Mouse (Mus musculus) heart, embryonic 16.5 days (tissue): ENCODE data around the gene Slc41a1. TPM values are rescaled to one million over a fixed set of nuclear protein-coding genes. Genes with fewer than 3 reads are reported as not detected.
A peak's percentile ranks its signal among the peaks of the same experiment; 100 is the strongest.

Source experiments
- ATAC-seq: fragments of 200-750 bp; cut with Nextera tagmentation; replicated peaks from 2 replicates; pipeline ENCODE4 v1.8.0; 2017; ENCODE audit warnings: moderate number of reproducible peaks; ENCODE audit not compliant: insufficient read depth, low FRiP score; ENCODE audit errors: extremely low read depth
- H3K27ac ChIP-seq: fragments of 300-500 bp; sonication (generic); 2 replicates; pipeline ENCODE4 v1.5.1; 2014; ENCODE audit warnings: mild to moderate bottlenecking, low read length, control low read depth, moderate library complexity
- H3K27me3 ChIP-seq: fragments of 300-500 bp; sonication (generic); 2 replicates; pipeline ENCODE4 v1.6.1; 2014; ENCODE audit warnings: low read length, mixed read lengths; ENCODE audit not compliant: control insufficient read depth, insufficient read depth
- H3K36me3 ChIP-seq: fragments of 300-500 bp; sonication (generic); 2 replicates; pipeline ENCODE4 v1.6.1; 2014; ENCODE audit not compliant: control insufficient read depth, insufficient read depth
- H3K4me1 ChIP-seq: fragments of 300-500 bp; sonication (generic); 2 replicates; pipeline ENCODE4 v1.6.1; 2014; ENCODE audit warnings: low read length, mixed read lengths; ENCODE audit not compliant: control insufficient read depth, insufficient read depth
- H3K4me2 ChIP-seq: fragments of 300-500 bp; sonication (generic); 2 replicates; pipeline ENCODE4 v1.6.1; 2014; ENCODE audit warnings: low read depth, mild to moderate bottlenecking, control low read depth, low read length
- H3K4me3 ChIP-seq: fragments of 300-500 bp; sonication (generic); 2 replicates; pipeline ENCODE4 v1.5.1; 2014; ENCODE audit warnings: mild to moderate bottlenecking, control low read depth, low read length
- H3K9ac ChIP-seq: fragments of 300-500 bp; sonication (generic); 2 replicates; pipeline ENCODE4 v1.6.1; 2014; ENCODE audit warnings: low read length, control low read depth
- H3K9me3 ChIP-seq: fragments of 300-500 bp; sonication (generic); replicated peaks from 2 replicates; pipeline ENCODE4 v1.6.1; 2016; ENCODE audit warnings: low read length; ENCODE audit not compliant: control insufficient read depth
- WGBS: fragments of 180-500 bp; shearing (Covaris S2); extraction: QIAGEN DNeasy Blood & Tissue Kit; methylation state at CpG from one replicate; pipeline ENCODE4 v1.1.7; 2014; 5-methylcytosine and 5-hydroxymethylcytosine counted together
- polyA plus RNA-seq: library from polyadenylated mRNA; unstranded; fragments of >200 nt; fragmentation: Nextera tagmentation; extraction: Ambion mirVana; gene quantifications from 2 replicates; pipeline ENCODE4 v1.2.1, GENCODE M21; 2015

The Slc41a1 gene
- polyA plus RNA-seq, 1 experiment from 2014 or later, result 10.3 TPM

DNA sequence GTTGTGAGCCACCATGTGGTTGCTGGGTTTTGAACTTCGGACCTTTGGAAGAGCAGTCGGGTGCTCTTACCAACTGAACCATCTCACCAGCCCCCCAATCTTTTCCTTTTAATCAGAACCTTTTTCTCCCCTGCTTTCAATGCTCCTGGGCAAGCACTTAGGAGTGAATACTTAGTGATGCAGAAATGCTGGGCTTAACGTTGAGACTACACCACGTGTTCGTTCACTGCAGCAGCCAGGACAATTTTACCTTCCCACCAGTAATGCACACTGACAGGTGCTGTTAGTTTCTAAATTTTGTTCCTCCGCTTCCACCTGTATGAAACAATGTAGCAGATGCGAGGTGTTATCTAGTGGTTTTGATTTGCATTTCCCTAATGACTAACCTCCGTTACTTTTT is 5.0 kb upstream of the Slc41a1 start:
- H3K4me2 ChIP-seq, result no peak overlapping the region
- H3K27me3 ChIP-seq, result no peaks in the 10 kb centered on the region
- ATAC-seq, result no peak
- no peak overlapping the region for H3K4me3 ChIP-seq
- no peaks in the 10 kb centered on the region for H3K36me3 ChIP-seq
- H3K4me1 ChIP-seq, result no peaks in the 10 kb centered on the region
- WGBS, result 77% methylated on average over 8 of the region's 8 CpGs
- H3K9me3 ChIP-seq, result peaks cover 3% of the 10 kb centered on the region
- H3K9ac ChIP-seq, result no peak overlapping the region
- H3K27ac ChIP-seq, result no peak overlapping the region

- no peak for ATAC-seq
- H3K4me2 ChIP-seq, result no peak overlapping the region
- H3K27ac ChIP-seq, result no peak overlapping the region
- no peaks in the 10 kb centered on the region for H3K27me3 ChIP-seq
- no peaks in the 10 kb centered on the region for H3K36me3 ChIP-seq
- H3K9ac ChIP-seq, result no peak overlapping the region
- H3K4me3 ChIP-seq, result no peak overlapping the region
- H3K4me1 ChIP-seq, result no peaks in the 10 kb centered on the region
- peaks cover 3% of the 10 kb centered on the region for H3K9me3 ChIP-seq
- WGBS, result 93% methylated on average over 1 of the region's 1 CpGs
These were observed 4.3 kb upstream of the Slc41a1 start for GRCm38 (mm10) chr1:131822856-131823492.

DNA sequence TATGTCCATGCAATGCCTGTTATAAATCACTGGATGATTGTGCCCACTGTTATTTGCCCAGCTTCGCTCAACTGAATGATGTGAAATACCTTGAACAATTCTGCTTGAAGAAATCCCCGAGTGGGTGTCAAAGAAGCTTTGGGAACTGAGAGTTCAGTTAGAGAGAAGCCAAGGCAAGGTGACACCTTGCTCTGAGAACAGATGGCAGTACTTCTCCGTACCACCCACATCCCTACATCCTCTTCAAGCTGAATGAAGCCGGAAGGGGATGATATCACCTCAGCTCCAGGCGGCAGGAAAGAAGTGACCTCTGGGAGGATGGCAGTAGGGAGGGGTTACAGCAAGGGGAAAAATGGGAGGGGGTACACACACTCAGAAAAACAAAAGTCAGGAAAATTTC is 3.7 kb upstream of the Slc41a1 start:
- WGBS, result 36% methylated on average over 5 of the region's 5 CpGs
- Histone ChIP-seq H3K4me1 (no peaks in the 10 kb centered on the region), H3K4me3 (no peak overlapping the region), H3K36me3 (no peaks in the 10 kb centered on the region), H3K27me3 (no peaks in the 10 kb centered on the region), H3K27ac (no peak overlapping the region), H3K9me3 (peaks cover 3% of the 10 kb centered on the region), H3K9ac (no peak overlapping the region), H3K4me2 (no peak overlapping the region)
- no peak for ATAC-seq

- Histone ChIP-seq H3K4me1 (peaks cover 10% of the 10 kb centered on the region), H3K9ac (no peak overlapping the region), H3K4me2 (no peak overlapping the region), H3K4me3 (no peak overlapping the region), H3K27me3 (no peaks in the 10 kb centered on the region), H3K9me3 (no peaks in the 10 kb centered on the region), H3K27ac (no peak overlapping the region), H3K36me3 (no peaks in the 10 kb centered on the region)
- no peak for ATAC-seq
- 85% methylated on average over 11 of the region's 11 CpGs for WGBS
These were observed 2.6 kb upstream of the Slc41a1 start for GRCm38 (mm10) chr1:131824528-131825181.

DNA sequence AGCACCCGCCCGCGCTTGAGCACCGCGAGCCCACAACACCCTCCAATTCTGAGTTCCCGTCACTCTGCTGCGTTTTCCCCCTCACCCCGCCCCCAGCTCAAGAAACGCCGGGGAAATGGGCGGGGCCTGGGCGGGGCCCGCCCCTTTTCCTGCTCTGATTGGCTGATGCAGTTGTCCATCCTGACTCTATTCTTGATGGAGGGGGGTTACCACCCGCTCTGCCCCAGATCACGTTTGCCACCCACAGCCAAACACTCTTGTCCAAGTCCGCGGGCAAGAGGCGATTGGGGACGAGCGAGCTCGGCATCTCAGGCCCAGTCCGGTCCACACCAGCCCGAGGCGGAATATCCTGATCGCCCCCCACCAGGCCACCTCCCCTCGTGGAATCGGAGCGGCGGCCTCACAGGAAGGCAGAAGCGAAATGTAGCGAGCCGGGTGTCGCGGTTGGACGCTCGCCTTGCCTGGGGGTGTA is 530 bp downstream of the Slc41a1 start:
- Histone ChIP-seq H3K4me3 (peak overlapping the region; percentile 83), H3K4me2 (peak overlapping the region; percentile 91), H3K9me3 (no peaks in the 10 kb centered on the region), H3K9ac (peak overlapping the region; percentile 90), H3K4me1 (peaks cover 10% of the 10 kb centered on the region), H3K27ac (peak overlapping the region; percentile 82), H3K36me3 (peaks cover 2% of the 10 kb centered on the region; the same call in 1 of the 2 replicates), H3K27me3 (no peaks in the 10 kb centered on the region)
- ATAC-seq, result peak; percentile 95
- WGBS, result under 1% methylated on average over 36 of the region's 36 CpGs

DNA sequence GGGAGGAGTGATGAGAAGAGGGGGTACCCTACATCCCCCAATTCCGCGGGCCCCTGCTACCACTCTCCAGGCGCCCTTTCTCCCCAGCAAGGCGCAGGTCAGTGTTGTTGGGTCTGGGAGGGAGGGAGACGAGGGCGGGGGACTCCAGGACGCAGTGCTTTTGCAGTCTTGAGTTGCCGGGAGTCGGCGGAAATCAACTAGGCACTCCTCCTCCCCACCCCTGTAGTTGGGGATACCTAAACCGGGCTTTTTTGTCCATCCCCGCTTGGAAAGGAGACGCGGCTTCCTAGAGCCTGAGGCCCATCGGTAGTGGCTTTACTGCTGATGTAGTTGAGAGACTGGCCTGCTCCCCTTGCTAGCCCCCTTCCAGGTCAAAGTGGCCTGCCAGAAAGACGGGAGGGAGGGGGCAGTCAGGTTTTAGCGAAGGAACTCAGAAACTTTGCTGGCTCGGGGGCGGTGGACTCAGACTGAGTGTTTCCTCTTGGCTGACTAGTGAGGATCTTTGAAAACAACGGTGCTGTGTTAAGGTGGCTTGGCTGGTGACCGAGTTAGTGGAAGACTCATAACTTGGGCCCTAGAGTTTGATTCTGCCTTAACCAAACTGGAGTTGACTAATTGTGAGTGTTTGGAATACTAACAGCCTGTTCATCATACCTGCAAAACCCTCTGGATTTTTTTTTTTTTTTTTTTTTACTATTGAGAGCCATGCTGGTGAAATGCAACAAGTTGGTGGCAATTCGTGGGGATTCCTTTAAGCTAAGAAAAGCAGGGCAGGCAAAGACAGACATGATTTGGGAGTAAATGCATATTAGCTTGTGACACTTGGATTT is 1.2 kb downstream of the Slc41a1 start:
- no peaks in the 10 kb centered on the region for H3K9me3 ChIP-seq
- 2% methylated on average over 21 of the region's 22 CpGs for WGBS
- H3K9ac ChIP-seq, result peak overlapping the region; percentile 90
- H3K36me3 ChIP-seq, result peaks cover 2% of the 10 kb centered on the region; the same call in 1 of the 2 replicates
- peak overlapping the region; percentile 83 for H3K4me3 ChIP-seq
- ATAC-seq, result peak; percentile 70
- H3K27me3 ChIP-seq, result no peaks in the 10 kb centered on the region
- peak overlapping the region; percentile 82 for H3K27ac ChIP-seq
- peak overlapping the region; percentile 91 for H3K4me2 ChIP-seq
- peaks cover 10% of the 10 kb centered on the region for H3K4me1 ChIP-seq

- Histone ChIP-seq H3K4me2 (peak overlapping the region; percentile 91), H3K27ac (no peak overlapping the region), H3K36me3 (peaks cover 2% of the 10 kb centered on the region; the same call in 1 of the 2 replicates), H3K4me1 (peaks cover 10% of the 10 kb centered on the region), H3K4me3 (peak overlapping the region; percentile 83), H3K27me3 (no peaks in the 10 kb centered on the region), H3K9me3 (no peaks in the 10 kb centered on the region), H3K9ac (peak overlapping the region; percentile 90)
- no peak for ATAC-seq
- 45% methylated on average over 5 of the region's 5 CpGs for WGBS
These were observed 2.0 kb downstream of the Slc41a1 start for GRCm38 (mm10) chr1:131829279-131829678.

DNA sequence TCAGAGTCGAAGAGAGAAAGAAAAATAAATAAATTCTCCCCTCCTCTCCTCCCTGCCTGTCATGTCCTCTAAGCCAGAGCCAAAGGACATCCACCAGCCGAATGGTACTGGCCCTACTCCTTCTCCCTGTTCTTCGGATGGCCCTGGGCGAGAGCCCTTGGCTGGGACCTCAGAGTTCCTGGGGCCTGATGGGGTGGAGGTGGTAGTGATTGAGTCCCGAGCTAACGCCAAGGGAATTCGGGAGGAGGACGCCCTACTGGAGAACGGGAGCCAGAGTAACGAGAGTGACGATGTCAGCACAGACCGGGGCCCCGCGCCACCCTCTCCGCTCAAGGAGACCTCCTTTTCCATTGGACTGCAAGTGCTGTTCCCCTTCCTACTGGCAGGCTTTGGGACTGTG is 3.3 kb downstream of the Slc41a1 start:
- H3K9me3 ChIP-seq, result no peaks in the 10 kb centered on the region
- peaks cover 6% of the 10 kb centered on the region for H3K36me3 ChIP-seq
- no peaks in the 10 kb centered on the region for H3K27me3 ChIP-seq
- 81% methylated on average over 15 of the region's 15 CpGs for WGBS
- H3K4me3 ChIP-seq, result no peak overlapping the region
- no peak overlapping the region for H3K4me2 ChIP-seq
- no peak overlapping the region for H3K27ac ChIP-seq
- H3K4me1 ChIP-seq, result peaks cover 10% of the 10 kb centered on the region
- no peak for ATAC-seq
- H3K9ac ChIP-seq, result no peak overlapping the region
